Mouse (Mus musculus) 3134 (cell line): ENCODE measurements around the gene Eloa.
A peak's percentile ranks its signal among the peaks of the same experiment; 100 is the strongest.
"Not testable (repeated sequence)": the region's sequence is repeated elsewhere in the genome, so short reads cannot be mapped to it uniquely, and the experiment has no call there.

Experiments
- DNase-seq: peaks from one replicate; pipeline ENCODE4 v3.0.0-alpha.2; 2011; ENCODE audit warnings: low spot score; ENCODE audit not compliant: insufficient read length; ENCODE audit errors: extremely low read depth

Gene Eloa

GRCm38 (mm10) chr4:135985193-135985592, 36.4 kb downstream of the Eloa start:
- DNase-seq: no peak

GRCm38 (mm10) chr4:135984556-135984955, 37.0 kb downstream of the Eloa start:
- no peak for DNase-seq

- no peak for DNase-seq
Measured at GRCm38 (mm10) chr4:135981524-135982063, 40.0 kb downstream of the Eloa start.

GRCm38 (mm10) chr4:135980223-135980622, 41.3 kb downstream of the Eloa start:
- not testable (repeated sequence) for DNase-seq

GRCm38 (mm10) chr4:135976146-135976545, 45.4 kb downstream of the Eloa start:
- no peak for DNase-seq

- DNase-seq: no peak
Measured at GRCm38 (mm10) chr4:135972911-135973811, 48.4 kb downstream of the Eloa start.

- peak; percentile 76 for DNase-seq
Measured at GRCm38 (mm10) chr4:135972556-135972906, 49.0 kb downstream of the Eloa start, which contains the start of gene Lypla2. TSS of gene Lypla2 (minus strand) at chr4:135972626.

GRCm38 (mm10) chr4:135971805-135972555, 49.6 kb downstream of the Eloa start:
- peak; percentile 18 for DNase-seq

- no peak for DNase-seq
Measured at GRCm38 (mm10) chr4:135970585-135970984, 51.0 kb downstream of the Eloa start.

GRCm38 (mm10) chr4:135969070-135969750, 52.4 kb downstream of the Eloa start:
- no peak for DNase-seq

- no peak for DNase-seq
Measured at GRCm38 (mm10) chr4:135968271-135968869, 53.2 kb downstream of the Eloa start.

- peak; percentile 23 for DNase-seq
Measured at GRCm38 (mm10) chr4:135967086-135967760, 54.3 kb downstream of the Eloa start.

- DNase-seq: no peak
Measured at GRCm38 (mm10) chr4:135966283-135966682, 55.3 kb downstream of the Eloa start.

- DNase-seq: no peak
Measured at GRCm38 (mm10) chr4:135965113-135965512, 56.5 kb downstream of the Eloa start.

GRCm38 (mm10) chr4:135964426-135964825, 57.1 kb downstream of the Eloa start:
- DNase-seq: peak; percentile 90

- peak; percentile 96 for DNase-seq
Measured at GRCm38 (mm10) chr4:135963457-135964193, 57.9 kb downstream of the Eloa start, which contains the start of gene Gale. TSS of gene Gale (plus strand) at chr4:135963727.

- no peak for DNase-seq
Measured at GRCm38 (mm10) chr4:135962946-135963345, 58.6 kb downstream of the Eloa start.

GRCm38 (mm10) chr4:135962198-135962597, 59.4 kb downstream of the Eloa start:
- no peak for DNase-seq

- DNase-seq: no peak
Measured at GRCm38 (mm10) chr4:135961709-135962108, 59.9 kb downstream of the Eloa start.
